13 mouse cellular contexts compared by ENCODE assay signal in the genomic region with DNA sequence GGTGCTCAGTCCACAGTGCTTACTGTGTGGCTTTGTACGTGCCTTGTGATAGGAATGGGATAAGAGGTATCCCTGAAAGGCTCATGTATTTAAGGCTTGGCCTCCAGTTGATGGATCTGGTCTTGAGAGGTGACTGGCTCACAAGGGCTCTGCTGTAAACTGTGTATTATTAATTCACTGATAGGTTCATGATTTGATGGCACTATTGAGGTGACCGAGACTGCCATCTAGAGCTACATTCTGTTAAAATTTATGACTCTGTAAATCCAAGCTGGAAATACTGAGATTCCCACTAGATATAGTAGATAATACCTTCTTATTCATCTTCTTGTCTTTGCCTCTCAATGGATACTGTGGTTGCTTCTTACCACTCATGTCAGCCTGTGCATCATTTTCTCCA.
"Had no signal": no experiment of that assay in that cellular context is flagged by ENCODE, and none has a peak within 500 bp of the region (broad histone marks: within the 10 kb centered on the region; RNA-seq: fewer than 3 reads in every experiment).

No protein-coding gene starts in this region.

- H3K4me3 ChIP-seq: kidney, embryonic 15.5 days; limb, embryonic 12.5 days; limb, embryonic 15.5 days; midbrain, embryonic 13.5 days had no signal

- DNase-seq: kidney, adult 8-10 months; kidney, postnatal 10 days; kidney, postnatal 36 days; left cerebral cortex, postnatal 4 days; liver, postnatal 0 days; thymus, adult 18-20 months; thymus, postnatal 36 days had no signal

- H3K27ac ChIP-seq: kidney, embryonic 15.5 days; limb, embryonic 12.5 days; limb, embryonic 15.5 days; liver, embryonic 14.5 days; macrophage; midbrain, embryonic 13.5 days had no signal
